Mouse (Mus musculus): ENCODE measurements around the gene Stk32c.

DNA sequence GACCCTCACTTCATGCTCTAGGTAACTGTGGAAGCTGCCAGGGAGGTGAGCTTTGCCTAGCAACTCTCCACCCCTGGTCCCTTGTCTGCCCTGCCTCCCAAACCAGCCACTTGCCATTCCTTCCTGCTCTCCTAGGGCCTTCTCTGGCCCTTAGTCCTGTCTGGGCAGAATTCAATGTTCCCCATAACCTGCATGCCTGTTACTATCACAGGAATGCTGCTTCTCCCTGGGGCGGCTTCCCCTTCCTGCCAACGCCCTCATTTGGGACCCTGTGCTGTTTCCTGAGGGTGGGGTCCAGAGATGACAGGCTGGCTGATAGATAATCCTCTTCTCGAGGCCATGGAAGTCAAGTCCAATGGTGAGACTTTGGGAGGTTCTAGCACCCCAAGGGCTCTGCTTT, 40.4 kb upstream of the Stk32c start:
- TF ChIP-seq GATA1 (IDR thresholded peaks at IDR 0.05; ENCODE audit: low read length): no peak
- TF ChIP-seq TAL1 (IDR thresholded peaks at IDR 0.05; ENCODE audit: low read length): no peak
